Mouse (Mus musculus) adrenal gland, postnatal 0 days (tissue): ENCODE measurements around the gene Eif2b4. TPM values are rescaled to one million over a fixed set of nuclear protein-coding genes. Genes with fewer than 3 reads are reported as not detected.

ENCODE experiments used
- polyA plus RNA-seq: library from polyadenylated mRNA; unstranded; fragments of >200 nt; fragmentation: Nextera tagmentation; extraction: Ambion mirVana; gene quantifications from 2 replicates; pipeline ENCODE4 v1.2.1, GENCODE M21; 2015

The Eif2b4 gene
- 43.1 and 45.6 TPM in 2 replicates for polyA plus RNA-seq

DNA sequence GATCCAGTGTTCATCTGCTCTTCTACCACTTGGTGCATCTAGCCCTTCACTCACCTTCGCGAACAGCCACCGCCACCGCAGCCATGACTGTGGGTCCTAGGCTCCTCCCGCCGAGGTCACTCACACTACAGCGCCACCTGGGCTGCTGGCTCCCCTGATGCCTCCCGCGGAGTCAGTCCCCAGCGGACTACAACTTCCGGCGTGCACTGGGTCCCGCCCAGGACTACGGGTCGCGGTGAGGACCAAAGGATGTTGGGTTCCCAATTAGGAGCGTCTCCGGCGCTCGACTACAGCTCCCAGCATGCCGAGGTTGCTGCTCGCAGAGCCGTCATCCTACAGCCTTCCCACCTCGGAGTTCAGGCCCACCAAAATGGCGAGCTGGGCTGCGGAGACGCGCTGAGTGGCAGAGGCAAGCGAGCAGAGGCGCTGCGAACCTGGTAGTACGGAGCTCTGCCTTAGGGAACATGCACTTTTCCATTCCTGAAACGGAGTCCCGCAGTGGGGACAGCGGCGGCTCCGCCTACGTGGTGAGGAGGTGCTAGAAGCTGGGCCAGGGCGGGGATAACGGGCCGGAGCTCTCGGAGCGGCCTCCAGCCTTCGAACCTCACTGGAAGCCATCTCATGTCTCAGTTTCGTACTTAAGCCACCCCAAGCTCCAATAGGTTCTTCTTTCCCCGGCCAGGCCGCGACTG lies at the start of gene Eif2b4, which contains the start of gene Snx17:
TSS of gene Eif2b4 (minus strand) at position 492 of the 692 bp plus-strand sequence.
TSS of gene Snx17 (plus strand) at position 289 of the 692 bp plus-strand sequence.

DNA sequence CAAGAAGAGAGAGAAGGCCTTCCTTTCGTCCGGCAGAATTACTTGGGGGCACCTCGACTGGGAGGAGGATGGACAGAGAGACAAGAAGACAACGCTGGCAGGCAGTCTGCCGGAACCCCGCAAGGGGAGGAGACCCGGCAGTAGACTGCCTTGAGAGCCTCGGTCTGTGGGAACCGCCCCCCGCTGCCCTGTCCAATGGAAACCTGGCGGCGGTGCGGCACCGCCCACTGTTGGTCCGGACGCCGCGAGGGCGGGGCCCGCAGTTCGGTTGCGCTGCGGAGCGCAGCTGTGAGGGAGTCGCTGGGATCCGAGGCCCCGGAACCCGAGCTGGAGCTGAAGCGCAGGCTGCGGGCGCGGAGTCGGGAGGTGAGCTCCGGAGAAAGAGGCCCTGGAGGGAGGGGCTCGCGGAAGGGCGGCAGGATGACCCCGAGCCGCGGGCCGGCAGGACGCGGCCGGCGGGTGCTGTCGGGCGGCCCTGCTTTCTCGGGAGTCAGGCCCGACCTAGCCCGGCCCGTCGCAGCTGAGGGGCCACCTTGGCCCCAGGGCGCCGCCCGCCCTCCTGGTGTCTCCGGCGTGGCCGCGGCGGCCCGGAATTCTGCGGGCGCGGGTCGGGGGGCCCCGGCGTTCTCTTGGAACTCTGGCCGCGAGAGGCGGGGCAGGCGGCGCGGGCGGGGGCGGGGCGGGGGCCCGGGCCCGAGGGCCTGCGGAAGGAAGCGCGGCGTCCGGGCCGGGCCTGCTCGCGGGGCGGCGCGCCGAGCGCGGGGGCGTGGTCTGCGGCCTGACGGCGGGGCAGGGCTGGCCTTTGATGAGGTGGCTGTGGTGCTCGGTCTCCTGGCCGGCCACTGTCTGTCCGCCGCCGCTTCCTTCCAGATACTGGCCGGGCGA lies 47.6 kb upstream of the Eif2b4 start, which contains the start of the genes Nrbp1 and Gm9970:
TSS of gene Nrbp1 (plus strand) at position 228 of the 885 bp plus-strand sequence.
TSS of gene Gm9970 (minus strand) at position 596 of the 885 bp plus-strand sequence.

DNA sequence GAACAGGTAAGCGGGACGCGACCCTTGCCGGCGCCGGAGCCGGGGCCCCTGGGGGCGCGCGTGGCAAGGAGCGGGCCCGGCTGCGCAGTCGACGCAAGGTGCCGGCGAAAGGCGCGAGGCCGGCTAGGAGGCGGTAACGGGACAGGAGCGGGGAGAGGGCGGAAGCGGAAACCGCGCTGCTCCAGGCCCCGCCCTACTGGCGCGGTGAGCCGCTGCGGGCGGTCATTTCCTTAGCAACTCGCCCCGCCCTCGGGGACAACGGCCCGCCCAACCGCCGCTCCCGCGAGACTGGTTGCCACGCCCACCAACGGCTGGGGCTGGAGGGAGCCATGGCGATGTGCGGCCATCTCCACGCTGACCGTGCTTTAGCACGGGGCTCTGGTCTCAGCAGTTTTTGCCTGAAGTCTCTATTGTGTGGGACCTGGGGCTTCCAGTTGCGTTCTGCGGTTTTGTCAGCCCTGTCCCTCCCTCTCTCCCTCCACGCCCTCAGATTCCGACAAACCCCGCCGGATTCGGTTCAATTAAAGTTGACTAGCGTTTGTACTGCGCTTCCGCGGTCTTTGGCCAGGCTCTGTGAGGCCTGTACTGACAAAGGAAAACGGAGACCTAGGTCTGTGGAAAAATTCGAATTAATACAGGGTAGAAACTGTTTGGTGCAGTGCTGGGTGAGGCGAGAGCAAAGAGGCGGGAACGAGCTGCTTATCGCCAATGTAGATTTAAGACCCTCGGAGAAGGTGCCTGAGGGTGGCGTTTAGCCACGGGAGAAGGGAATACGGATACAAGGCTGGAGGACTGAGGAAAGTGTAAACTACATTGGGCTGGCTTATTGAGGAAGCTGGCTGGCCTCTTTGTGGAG lies 27.4 kb upstream of the Eif2b4 start, which contains the start of gene Ppm1g:
TSS of gene Ppm1g (minus strand) at position 240 of the 856 bp plus-strand sequence.

GRCm38 (mm10) chr5:31201742-31202590 lies 8.7 kb upstream of the Eif2b4 start, which contains the start of gene Zfp513:
Gene Zfp513, minus strand, starts transcription at chr5:31202303.

DNA sequence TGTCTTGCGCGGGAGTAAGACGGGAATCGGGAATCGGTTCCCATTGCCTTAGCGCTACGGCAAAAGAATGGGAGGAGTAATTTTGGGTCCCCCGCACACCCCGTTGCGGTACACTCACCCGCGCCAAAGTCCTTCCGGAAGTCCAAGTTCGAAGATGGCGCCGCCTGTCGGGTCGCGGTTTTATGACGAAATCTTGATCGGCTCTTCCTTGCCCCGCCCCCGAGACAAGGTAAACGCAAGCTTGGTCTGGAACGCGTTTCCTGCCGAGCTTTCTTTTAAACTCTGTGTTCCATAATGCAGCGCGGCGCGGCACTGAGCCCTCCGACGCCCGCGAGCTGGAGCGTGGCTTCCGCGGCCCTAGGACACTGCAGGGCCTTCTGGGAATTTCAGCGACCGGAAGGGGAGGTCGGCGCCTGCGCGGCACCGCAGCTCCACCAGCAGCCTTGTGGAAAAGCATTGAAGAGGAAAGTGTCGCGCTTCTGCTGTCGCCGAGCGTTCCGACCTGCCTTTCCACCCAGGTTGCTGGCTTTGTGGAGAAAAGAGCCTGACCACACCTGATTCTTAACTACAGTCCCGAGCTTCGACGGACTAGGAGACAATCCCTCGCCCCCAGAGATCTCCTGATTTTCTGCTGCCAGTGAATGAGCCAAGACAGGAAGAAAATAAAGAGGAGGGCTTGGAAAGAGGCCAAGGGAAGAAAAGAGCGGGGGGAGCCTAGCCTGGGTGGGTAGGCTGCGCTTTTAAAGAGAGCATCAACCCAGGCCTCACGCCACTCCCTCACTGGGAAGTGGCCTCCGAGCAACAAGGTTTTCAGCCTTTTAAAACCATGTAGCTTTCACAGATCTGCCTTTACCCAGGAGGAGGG lies 13.2 kb downstream of the Eif2b4 start, which contains the start of the genes Gm29609 and Gtf3c2:
TSS of gene Gm29609 (minus strand) at position 146 of the 865 bp plus-strand sequence.
TSS of gene Gtf3c2 (minus strand) at position 379 of the 865 bp plus-strand sequence.

GRCm38 (mm10) chr5:31154152-31154553 lies 39.1 kb downstream of the Eif2b4 start, which contains the start of gene Mpv17:
Gene Mpv17, minus strand, starts transcription at chr5:31154251.

GRCm38 (mm10) chr5:31138241-31138967 lies 54.8 kb downstream of the Eif2b4 start, which contains the start of gene Ucn:
Gene Ucn, minus strand, starts transcription at chr5:31138829.

Other genes with a start within 250 kb of the Eif2b4 start
- 7.9 and 17.1 TPM in 2 replicates for gene Cgref1, start 247.8 kb downstream of the Eif2b4 start, polyA plus RNA-seq
- gene Preb, start 233.1 kb downstream of the Eif2b4 start, polyA plus RNA-seq, result 45.1 and 79.5 TPM in 2 replicates
- gene Tcf23, start 224.8 kb downstream of the Eif2b4 start, polyA plus RNA-seq, result 0.65 and 0.84 TPM in 2 replicates
- gene Atraid, start 145.1 kb downstream of the Eif2b4 start, polyA plus RNA-seq, result 349 and 399 TPM in 2 replicates
- gene Slc5a6, start 144.5 kb downstream of the Eif2b4 start, polyA plus RNA-seq, result 5.9 and 7.6 TPM in 2 replicates
- gene Cad, start 138.7 kb downstream of the Eif2b4 start, polyA plus RNA-seq, result 3.8 and 4.5 TPM in 2 replicates
- not detected in 2 replicates for gene Dnajc5g, start 87.1 kb downstream of the Eif2b4 start, polyA plus RNA-seq
- 0.29 and 2.7 TPM in 2 replicates for gene Slc30a3, start 85.2 kb downstream of the Eif2b4 start, polyA plus RNA-seq
- gene Trim54, start 76.7 kb downstream of the Eif2b4 start, polyA plus RNA-seq, result 1.3 TPM in 1 of 2 replicates, not detected in the other
- gene Ucn, start 54.6 kb downstream of the Eif2b4 start, polyA plus RNA-seq, result not detected in 2 replicates
- 73.8 and 79.7 TPM in 2 replicates for gene Mpv17, start 39.2 kb downstream of the Eif2b4 start, polyA plus RNA-seq
- 0.49 and 1.2 TPM in 2 replicates for gene Gm29609, start 13.5 kb downstream of the Eif2b4 start, polyA plus RNA-seq
- 27.2 and 38.0 TPM in 2 replicates for gene Gtf3c2, start 13.3 kb downstream of the Eif2b4 start, polyA plus RNA-seq
- 84.0 and 115 TPM in 2 replicates for gene Snx17, start 203 bp downstream of the Eif2b4 start, polyA plus RNA-seq
- gene Zfp513, start 8.9 kb upstream of the Eif2b4 start, polyA plus RNA-seq, result 6.1 and 10.5 TPM in 2 replicates
- 55.4 and 77.7 TPM in 2 replicates for gene Ppm1g, start 27.3 kb upstream of the Eif2b4 start, polyA plus RNA-seq
- 108 and 122 TPM in 2 replicates for gene Nrbp1, start 47.4 kb upstream of the Eif2b4 start, polyA plus RNA-seq
- gene Gm9970, start 47.8 kb upstream of the Eif2b4 start, polyA plus RNA-seq, result 1.1 and 1.3 TPM in 2 replicates
- 3.6 and 4.5 TPM in 2 replicates for gene Krtcap3, start 58.3 kb upstream of the Eif2b4 start, polyA plus RNA-seq
- gene Ift172, start 97.7 kb upstream of the Eif2b4 start, polyA plus RNA-seq, result 11.5 and 15.1 TPM in 2 replicates
- 14.4 and 20.9 TPM in 2 replicates for gene Fndc4, start 102.7 kb upstream of the Eif2b4 start, polyA plus RNA-seq
- 1.1 and 1.9 TPM in 2 replicates for gene Gckr, start 104.0 kb upstream of the Eif2b4 start, polyA plus RNA-seq